Mouse (Mus musculus) liver, adult 2 months (tissue): ENCODE data around the gene Gm43738.

Source experiments
- CTCF ChIP-seq: fragments of 200-500 bp; IDR thresholded peaks from 2 replicates; pipeline ENCODE4 v1.5.1; 2011; ENCODE audit warnings: low read depth, low read length, control low read depth
- POLR2A ChIP-seq: fragments of 200-500 bp; IDR thresholded peaks from 2 replicates; pipeline ENCODE4 v1.6.1; 2011; ENCODE audit warnings: low read length, control low read depth; ENCODE audit not compliant: insufficient read depth; ENCODE audit errors: extremely low read depth

DNA sequence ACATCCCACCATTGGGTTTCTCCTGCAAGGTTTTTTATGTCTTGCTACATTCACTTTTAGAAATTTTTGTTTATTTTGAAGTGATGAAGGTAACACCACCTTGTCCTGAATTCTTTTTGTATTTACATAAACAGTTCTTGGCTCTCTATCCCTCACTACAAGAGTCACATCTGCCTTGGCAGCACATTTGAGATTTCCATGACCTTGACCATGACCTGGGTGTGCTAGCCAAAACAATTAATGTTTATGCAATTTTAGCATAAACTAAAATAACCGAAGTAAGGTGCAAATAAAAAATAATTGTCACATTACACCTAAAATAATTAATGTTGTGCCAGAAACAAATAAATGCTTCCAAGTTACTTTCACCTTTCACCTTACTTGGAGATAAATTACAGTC lies 7.2 kb upstream of the Gm43738 start:
- TF ChIP-seq POLR2A (no peak), CTCF (no peak)
